Mouse (Mus musculus) hindbrain, embryonic 11.5 days (tissue): ENCODE results near the gene Gpr37l1. TPM values are rescaled to one million over a fixed set of nuclear protein-coding genes. Genes with fewer than 3 reads are reported as not detected.

Experiments
- ATAC-seq: fragments of 200-750 bp; cut with Nextera tagmentation; 2 replicates; pipeline ENCODE4 v1.8.0; 2017; ENCODE audit warnings: mild to moderate bottlenecking, moderate TSS enrichment, moderate library complexity; ENCODE audit not compliant: low FRiP score
- DNase-seq: peaks from one replicate; pipeline ENCODE4 v3.0.0-alpha.2; 2015; ENCODE audit warnings: low spot score
- H3K27ac ChIP-seq: fragments of 300-500 bp; sonication (generic); 2 replicates; pipeline ENCODE4 v1.5.1; 2014; ENCODE audit warnings: mild to moderate bottlenecking, low read depth, low read length
- H3K27me3 ChIP-seq: fragments of 300-500 bp; sonication (generic); 2 replicates; pipeline ENCODE4 v1.6.1; 2014; ENCODE audit warnings: mild to moderate bottlenecking, low read length, moderate library complexity, mixed read lengths; ENCODE audit not compliant: control insufficient read depth, insufficient read depth
- H3K36me3 ChIP-seq: fragments of 300-500 bp; sonication (generic); 2 replicates; pipeline ENCODE4 v1.6.1; 2014; ENCODE audit warnings: mild to moderate bottlenecking, low read length, moderate library complexity, mixed read lengths; ENCODE audit not compliant: control insufficient read depth, insufficient read depth
- H3K4me1 ChIP-seq: fragments of 300-500 bp; sonication (generic); replicated peaks from 2 replicates; pipeline ENCODE4 v1.6.1; 2014; ENCODE audit warnings: low read length, mixed read lengths; ENCODE audit not compliant: control insufficient read depth, insufficient read depth
- H3K4me2 ChIP-seq: fragments of 300-500 bp; sonication (generic); replicated peaks from 2 replicates; pipeline ENCODE4 v1.6.1; 2014; ENCODE audit warnings: mild to moderate bottlenecking, low read depth, low read length
- H3K4me3 ChIP-seq: fragments of 300-500 bp; sonication (generic); 2 replicates; pipeline ENCODE4 v1.5.1; 2014; ENCODE audit warnings: low read depth, low read length
- H3K9ac ChIP-seq: fragments of 300-500 bp; sonication (generic); 2 replicates; pipeline ENCODE4 v1.6.1; 2014; ENCODE audit warnings: low read depth, low read length
- H3K9me3 ChIP-seq: fragments of 300-500 bp; sonication (generic); 2 replicates; pipeline ENCODE4 v1.6.1; 2016; ENCODE audit warnings: low read length; ENCODE audit not compliant: control insufficient read depth
- WGBS: fragments of 180-500 bp; shearing (Covaris S2); extraction: QIAGEN DNeasy Blood & Tissue Kit; methylation state at CpG from one replicate; pipeline ENCODE4 v1.1.7; 2014; 5-methylcytosine and 5-hydroxymethylcytosine counted together
- polyA plus RNA-seq: library from polyadenylated mRNA; unstranded; fragments of >200 nt; fragmentation: Nextera tagmentation; extraction: Ambion mirVana; gene quantifications from 2 replicates; pipeline ENCODE4 v1.2.1, GENCODE M21; 2014

Gene Gpr37l1
- polyA plus RNA-seq, 1 experiment from 2014 or later, result not detected

DNA sequence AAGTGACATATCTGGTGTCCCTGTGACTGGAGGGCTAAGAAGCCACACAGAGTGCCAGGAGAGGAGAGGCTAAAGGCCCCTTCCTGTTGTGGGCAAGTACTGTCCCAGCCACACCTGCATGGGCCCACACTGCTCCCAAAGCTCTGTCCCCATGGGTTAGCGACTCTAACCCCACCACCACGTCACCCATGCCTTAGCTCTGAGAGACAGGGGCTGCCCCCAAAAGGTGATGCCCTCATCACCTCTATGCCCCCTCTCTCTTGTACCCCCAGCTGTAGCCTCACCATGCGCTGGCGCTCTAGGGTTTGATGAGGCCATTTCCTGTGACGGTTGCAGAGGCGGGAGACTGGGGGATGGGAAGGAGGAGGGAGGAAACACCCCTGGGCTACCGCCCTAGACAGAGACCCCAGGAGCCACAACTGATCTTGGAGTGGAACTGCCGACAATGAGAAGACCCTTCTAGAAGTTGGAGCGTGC lies 34.5 kb downstream of the Gpr37l1 start:
- Histone ChIP-seq H3K27me3 (peaks cover 2% of the 10 kb centered on the region; the same call in 1 of the 2 replicates), H3K9me3 (no peaks in the 10 kb centered on the region), H3K27ac (no peak overlapping the region), H3K4me1 (peaks cover 2% of the 10 kb centered on the region; the same call in 1 of the 2 replicates), H3K4me2 (no peak overlapping the region), H3K4me3 (no peak overlapping the region), H3K9ac (no peak overlapping the region), H3K36me3 (no peaks in the 10 kb centered on the region)
- ATAC-seq (no peak), DNase-seq (no peak)
- 82% methylated on average over 9 of the region's 9 CpGs for WGBS

DNA sequence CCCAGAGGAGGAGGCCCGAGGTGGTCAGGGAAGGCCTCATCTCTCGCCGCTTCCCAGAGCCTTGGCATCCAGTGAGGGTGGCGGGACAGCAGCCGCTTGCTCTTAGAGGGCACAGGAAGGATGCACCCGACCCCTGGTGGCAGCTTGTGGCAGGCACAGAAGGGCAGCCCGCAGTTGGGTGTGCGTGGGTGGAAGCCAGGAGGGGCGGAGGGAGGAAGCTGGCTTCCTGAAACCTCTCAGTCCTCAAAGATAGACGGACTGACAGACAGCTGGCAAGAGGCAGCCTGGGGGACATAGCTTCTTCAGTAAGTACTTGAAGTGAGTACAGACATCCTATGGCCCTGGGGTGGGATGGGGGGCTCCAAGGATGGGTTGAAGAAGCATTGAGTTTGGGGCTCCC lies 35.0 kb downstream of the Gpr37l1 start, which contains the start of gene Ptpn7:
TSS of gene Ptpn7 (plus strand) at position 228 of the 400 bp plus-strand sequence.
- Histone ChIP-seq H3K9ac (no peak within 1 kb of the TSS), H3K4me2 (no peak within 1 kb of the TSS), H3K4me3 (no peak within 1 kb of the TSS), H3K27me3 (peaks cover 2% of the 10 kb centered on the region; the same call in 1 of the 2 replicates), H3K36me3 (no peaks in the 10 kb centered on the region), H3K27ac (no peak within 1 kb of the TSS), H3K4me1 (peaks cover 2% of the 10 kb centered on the region; the same call in 1 of the 2 replicates), H3K9me3 (no peaks in the 10 kb centered on the region)
- ATAC-seq (no peak), DNase-seq (peak; percentile 49)
- whole genome bisulfite sequencing, result 46% methylated on average over 10 of the region's 10 CpGs

DNA sequence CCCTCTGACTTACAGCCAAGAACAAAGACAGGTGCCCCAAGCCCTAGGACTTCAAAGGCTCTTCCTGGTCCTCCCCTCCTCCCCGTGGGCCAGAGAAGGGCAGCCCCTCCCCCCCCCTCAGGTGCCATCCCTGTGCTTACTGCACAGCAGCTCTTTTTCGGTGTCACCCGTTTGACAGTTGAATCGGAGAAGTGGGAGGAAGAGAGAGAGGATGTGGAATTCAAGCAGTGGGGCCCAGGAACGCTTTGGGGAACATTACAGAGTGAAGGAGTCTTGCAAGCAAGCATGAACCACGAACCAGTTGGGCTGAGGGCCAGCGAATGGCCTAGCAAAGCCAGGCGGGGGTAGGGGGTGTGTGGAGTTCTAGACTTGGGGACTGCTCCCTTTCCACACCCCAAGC lies 35.9 kb downstream of the Gpr37l1 start:
- H3K4me3 ChIP-seq, result no peak overlapping the region
- H3K36me3 ChIP-seq, result no peaks in the 10 kb centered on the region
- H3K4me1 ChIP-seq, result peaks cover 2% of the 10 kb centered on the region; the same call in 1 of the 2 replicates
- H3K27me3 ChIP-seq, result peaks cover 2% of the 10 kb centered on the region; the same call in 1 of the 2 replicates
- DNase-seq (no peak), ATAC-seq (no peak)
- no peaks in the 10 kb centered on the region for H3K9me3 ChIP-seq
- H3K9ac ChIP-seq, result no peak overlapping the region
- H3K4me2 ChIP-seq, result no peak overlapping the region
- H3K27ac ChIP-seq, result no peak overlapping the region
- WGBS, result 68% methylated on average over 8 of the region's 8 CpGs

DNA sequence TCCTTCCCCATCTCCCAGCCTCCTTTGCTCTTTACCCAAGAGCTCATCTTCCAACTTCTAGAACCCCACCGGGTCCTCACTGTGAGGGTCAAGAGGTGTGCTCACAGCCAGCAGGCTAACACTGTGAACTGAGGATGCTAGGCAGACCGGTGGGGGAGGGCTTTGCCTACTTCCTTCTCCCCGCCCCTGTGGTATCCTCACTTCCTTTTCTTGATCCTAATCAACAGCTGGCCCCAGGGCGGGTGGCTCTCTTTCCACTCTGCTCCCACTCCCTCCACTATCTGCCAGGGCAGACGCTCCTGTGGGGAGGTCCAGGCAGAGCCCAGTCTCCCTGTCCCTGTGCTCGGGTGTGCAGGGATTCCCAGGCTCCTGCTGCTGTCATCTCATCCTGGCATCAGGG lies 36.4 kb downstream of the Gpr37l1 start:
- Histone ChIP-seq H3K27ac (peak overlapping the region; percentile 24; the same call in 1 of the 2 replicates), H3K36me3 (no peaks in the 10 kb centered on the region), H3K4me2 (no peak overlapping the region), H3K27me3 (peaks cover 2% of the 10 kb centered on the region; the same call in 1 of the 2 replicates), H3K4me1 (peaks cover 2% of the 10 kb centered on the region; the same call in 1 of the 2 replicates), H3K4me3 (no peak overlapping the region), H3K9ac (no peak overlapping the region), H3K9me3 (no peaks in the 10 kb centered on the region)
- WGBS, result 42% methylated on average over 6 of the region's 6 CpGs
- DNase-seq (no peak), ATAC-seq (no peak)

DNA sequence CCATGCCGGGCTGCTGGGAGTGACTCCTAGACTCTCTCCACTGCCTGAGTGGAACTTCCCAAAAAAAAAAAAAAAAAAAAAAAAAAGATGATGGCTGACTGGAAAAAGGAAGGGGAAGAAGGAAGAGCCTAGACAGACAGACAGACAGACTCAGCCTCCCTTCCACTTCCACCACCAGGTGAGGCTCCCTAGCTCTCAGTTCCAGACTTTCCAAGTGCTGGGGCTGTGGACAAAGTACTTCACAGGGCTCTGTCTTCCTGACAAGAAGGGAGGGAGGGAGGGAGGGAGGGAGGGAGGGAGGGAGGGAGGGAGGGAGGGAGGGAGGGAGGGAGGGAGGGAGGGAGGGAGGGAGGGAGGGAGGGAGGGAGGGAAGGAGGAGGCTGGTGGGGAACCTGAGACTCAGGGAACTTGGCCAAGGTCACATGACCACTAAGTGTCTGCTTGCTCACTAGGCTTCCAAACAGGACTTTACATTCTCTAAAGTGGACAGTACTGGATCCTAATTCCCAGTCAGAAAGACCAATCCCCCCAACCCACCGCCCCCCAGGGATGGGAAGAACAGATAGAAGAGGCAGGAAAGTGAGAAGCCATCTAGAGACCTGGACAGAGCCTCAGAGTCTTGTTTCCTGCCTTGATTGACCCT lies 37.0 kb downstream of the Gpr37l1 start:
- Histone ChIP-seq H3K4me3 (no peak overlapping the region), H3K36me3 (no peaks in the 10 kb centered on the region), H3K27me3 (peaks cover 2% of the 10 kb centered on the region; the same call in 1 of the 2 replicates), H3K9ac (no peak overlapping the region), H3K27ac (no peak overlapping the region), H3K4me1 (peaks cover 2% of the 10 kb centered on the region; the same call in 1 of the 2 replicates), H3K4me2 (no peak overlapping the region), H3K9me3 (no peaks in the 10 kb centered on the region)
- DNase-seq (no peak), ATAC-seq (no peak)
- WGBS, result 69% methylated on average over 2 of the region's 2 CpGs

DNA sequence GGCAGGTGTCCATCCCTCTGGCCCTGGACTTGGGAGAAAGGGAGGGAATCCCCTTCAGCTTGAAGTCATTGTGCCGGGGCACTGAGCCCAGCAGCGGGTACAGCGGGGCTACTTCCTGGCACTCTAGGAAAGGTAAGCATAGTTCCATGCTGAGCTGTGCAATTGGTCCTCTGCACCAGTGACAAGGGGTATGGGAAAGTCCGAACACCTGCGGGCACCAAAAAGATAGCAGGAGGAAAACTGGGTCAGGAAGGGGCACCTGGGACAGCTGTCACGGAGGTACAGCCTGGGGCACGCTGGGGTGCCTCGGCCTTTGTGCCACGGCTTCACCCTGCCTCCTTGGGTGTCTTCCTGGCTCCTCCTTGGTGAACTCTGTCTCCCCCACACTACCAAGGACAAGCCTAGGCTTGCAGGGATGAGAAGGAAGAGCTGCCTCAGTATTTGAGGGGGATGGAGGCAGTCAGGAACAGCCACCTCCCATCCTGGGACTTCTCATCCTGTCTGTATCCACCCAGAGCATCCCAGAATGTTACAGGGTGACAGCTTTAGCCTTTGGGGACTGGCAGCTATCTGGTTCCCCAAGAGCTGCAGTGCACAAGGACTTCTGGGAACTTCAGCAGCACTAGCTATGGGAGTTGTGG lies 37.8 kb downstream of the Gpr37l1 start:
- Histone ChIP-seq H3K36me3 (no peaks in the 10 kb centered on the region), H3K27me3 (peaks cover 2% of the 10 kb centered on the region; the same call in 1 of the 2 replicates), H3K4me3 (no peak overlapping the region), H3K9me3 (no peaks in the 10 kb centered on the region), H3K4me2 (no peak overlapping the region), H3K4me1 (peaks cover 2% of the 10 kb centered on the region; the same call in 1 of the 2 replicates), H3K27ac (no peak overlapping the region), H3K9ac (no peak overlapping the region)
- ATAC-seq, result no peak
- no peak for DNase-seq
- 59% methylated on average over 9 of the region's 9 CpGs for WGBS

DNA sequence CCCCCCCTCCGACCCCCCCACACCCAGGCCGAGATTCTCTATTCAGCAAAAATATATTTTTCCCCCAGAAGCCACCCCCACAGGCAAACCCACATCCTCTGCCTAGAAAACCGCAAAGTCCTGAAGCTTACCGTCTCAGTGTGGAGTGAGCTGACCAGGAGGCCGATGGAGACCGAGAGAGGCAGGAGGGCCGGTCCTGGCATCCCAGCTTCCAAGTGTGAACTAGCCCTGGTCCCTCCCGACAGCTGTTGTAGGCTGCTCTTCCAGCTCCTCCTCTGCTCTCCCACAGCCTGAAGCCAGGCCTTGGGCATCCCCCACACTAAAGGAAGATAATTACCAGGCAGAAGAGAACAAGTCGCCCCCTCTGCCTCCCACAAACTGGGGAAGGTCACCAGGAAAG lies 38.5 kb downstream of the Gpr37l1 start:
- no peak for DNase-seq
- Histone ChIP-seq H3K36me3 (no peaks in the 10 kb centered on the region), H3K9me3 (no peaks in the 10 kb centered on the region), H3K27me3 (peaks cover 2% of the 10 kb centered on the region; the same call in 1 of the 2 replicates), H3K9ac (no peak overlapping the region), H3K27ac (no peak overlapping the region), H3K4me3 (no peak overlapping the region), H3K4me1 (peaks cover 2% of the 10 kb centered on the region; the same call in 1 of the 2 replicates), H3K4me2 (no peak overlapping the region)
- WGBS, result 29% methylated on average over 9 of the region's 9 CpGs
- no peak for ATAC-seq

DNA sequence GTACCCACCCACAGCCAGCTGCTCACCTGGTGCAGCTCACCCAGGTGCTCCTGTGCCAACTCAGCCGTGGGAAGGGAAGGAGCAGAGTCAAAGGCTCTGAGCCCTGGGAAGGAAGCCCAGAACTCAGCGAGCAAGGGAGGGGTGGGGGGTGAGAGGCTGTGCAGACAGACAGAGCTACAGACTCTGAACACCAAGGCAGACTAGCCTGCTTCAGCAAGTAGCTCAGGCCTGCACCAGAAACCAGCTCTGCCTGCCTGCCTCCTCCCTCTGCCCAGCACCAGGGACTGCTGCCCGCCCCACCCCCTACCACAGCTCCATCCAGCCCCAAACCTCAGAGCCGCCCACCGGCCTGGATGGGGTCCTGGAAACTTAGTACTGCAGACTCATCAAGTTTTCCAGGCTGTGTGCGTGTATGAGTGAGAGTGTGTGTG lies 39.5 kb downstream of the Gpr37l1 start:
- H3K27me3 ChIP-seq, result peaks cover 2% of the 10 kb centered on the region; the same call in 1 of the 2 replicates
- H3K9me3 ChIP-seq, result no peaks in the 10 kb centered on the region
- WGBS, result 65% methylated on average over 6 of the region's 6 CpGs
- peaks cover 2% of the 10 kb centered on the region; the same call in 1 of the 2 replicates for H3K4me1 ChIP-seq
- ATAC-seq, result no peak
- H3K27ac ChIP-seq, result no peak overlapping the region
- H3K36me3 ChIP-seq, result no peaks in the 10 kb centered on the region
- H3K9ac ChIP-seq, result no peak overlapping the region
- H3K4me2 ChIP-seq, result no peak overlapping the region
- H3K4me3 ChIP-seq, result no peak overlapping the region
- no peak for DNase-seq
